Mouse (Mus musculus): ENCODE measurements around the gene Rchy1.

GRCm38 (mm10) chr5:91987799-91988198 is 24.9 kb upstream of the Rchy1 start:
- TF ChIP-seq CTCF (IDR thresholded peaks at IDR 0.05; ENCODE audit: extremely low read depth, insufficient read length, insufficient replicate concordance, low read depth, low read length), result no peak
- TF ChIP-seq POLR2A (IDR thresholded peaks at IDR 0.05; ENCODE audit: low read depth, low read length), result no peak
